Mouse (Mus musculus) cerebellum, adult 2 months (tissue): ENCODE results near the gene Igdcc4.

Source experiments
- CTCF ChIP-seq: fragments of 200-500 bp; IDR thresholded peaks from 2 replicates; pipeline ENCODE4 v1.5.1; 2011; ENCODE audit warnings: low read depth, mild to moderate bottlenecking, control low read depth, low read length, moderate library complexity, borderline replicate concordance; ENCODE audit not compliant: insufficient read depth
- POLR2A ChIP-seq: fragments of 200-500 bp; IDR thresholded peaks from 2 replicates; pipeline ENCODE4 v1.6.1; 2011; ENCODE audit warnings: low read length, control low read depth, borderline replicate concordance; ENCODE audit not compliant: insufficient read depth

DNA sequence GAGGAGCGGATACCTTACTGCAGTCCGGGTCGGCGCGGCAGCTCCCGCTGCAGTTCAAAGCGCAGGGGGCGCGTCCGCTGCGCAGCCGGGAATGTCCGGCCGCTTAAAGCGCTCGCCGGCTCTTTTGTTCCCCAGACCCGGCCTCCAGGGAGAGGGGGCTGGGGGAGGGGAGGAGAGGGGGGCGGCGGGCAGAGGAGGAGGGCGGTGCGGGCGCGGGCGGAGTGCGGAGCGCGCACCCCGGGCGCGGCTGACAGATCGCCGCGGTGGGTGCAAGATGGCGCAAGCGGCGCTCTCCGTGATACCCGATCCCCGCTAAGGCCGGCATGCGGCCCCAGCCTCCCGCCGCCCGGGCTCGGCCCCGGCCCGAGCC lies 39.6 kb downstream of the Igdcc4 start, which contains the start of gene Igdcc3:
- TF ChIP-seq CTCF = no peak
- no peak for TF ChIP-seq POLR2A
